Mouse (Mus musculus) layer of hippocampus, adult 9-10 months (tissue): ENCODE data around the gene Sh2d5.
A peak's percentile ranks its signal among the peaks of the same experiment; 100 is the strongest.

Source experiments
- DNase-seq: peaks from one replicate; pipeline ENCODE4 v3.0.0; 2022; ENCODE audit warnings: low spot score

Sh2d5 gene

DNA sequence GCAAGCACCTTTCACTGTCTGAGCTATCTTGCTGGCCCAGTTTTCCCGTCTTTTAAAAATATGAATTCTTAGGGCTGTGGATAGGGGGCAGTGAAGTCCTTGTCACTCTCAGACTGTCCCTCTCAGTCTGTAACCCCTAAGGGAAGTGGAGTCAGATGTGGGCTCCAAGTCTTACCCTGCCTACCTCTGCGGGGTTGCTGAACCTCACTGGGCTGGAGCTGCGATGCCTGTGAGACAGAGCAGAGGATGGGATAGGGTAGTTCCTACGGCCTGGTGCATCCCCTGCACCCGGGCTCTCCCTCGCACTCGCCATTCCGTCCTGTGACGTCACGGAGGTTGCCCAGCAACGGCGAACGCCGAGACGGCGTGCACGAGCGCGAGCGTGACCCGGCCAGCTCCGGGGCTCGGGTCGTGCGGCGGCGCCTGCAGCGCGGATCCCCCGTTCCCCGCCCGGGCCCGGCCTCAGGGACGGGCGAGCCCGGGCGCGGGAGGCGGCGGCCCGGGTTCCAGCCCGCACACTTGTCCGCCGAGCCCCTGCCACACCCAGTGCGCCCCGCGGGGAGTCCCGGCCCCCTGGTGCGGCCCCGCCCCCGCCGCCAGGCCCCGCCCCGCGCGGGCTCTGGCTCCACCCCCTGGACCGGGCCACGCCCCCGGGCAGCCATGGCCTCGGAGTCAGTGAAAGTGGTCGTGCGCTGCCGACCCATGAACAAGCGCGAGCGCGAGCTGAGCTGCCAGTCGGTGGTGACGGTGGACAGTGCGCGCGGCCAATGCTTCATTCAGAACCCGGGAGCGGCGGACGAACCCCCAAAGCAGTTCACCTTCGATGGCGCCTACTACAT lies 11.9 kb downstream of the Sh2d5 start:
- DNase-seq = peak; percentile 77

DNA sequence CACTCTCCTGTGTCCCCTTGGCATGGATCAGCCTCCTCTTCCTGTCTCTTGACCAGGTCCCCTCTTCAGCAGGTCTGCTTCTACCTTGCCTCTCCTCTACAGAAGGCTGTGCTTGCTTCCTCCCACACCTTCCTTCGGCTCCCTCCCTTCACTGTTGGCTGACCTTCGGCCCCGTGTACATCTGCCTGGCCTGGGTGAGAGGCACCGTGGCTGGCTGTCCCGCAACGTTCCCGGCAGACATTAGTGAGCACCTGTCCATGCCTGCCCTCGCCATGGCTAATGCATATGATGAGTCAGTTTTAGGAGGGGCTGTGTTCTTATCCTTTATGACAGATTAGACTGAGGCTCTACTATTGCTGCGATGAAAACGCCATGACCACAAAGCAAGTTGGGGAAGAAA lies 17.7 kb downstream of the Sh2d5 start:
- no peak for DNase-seq

DNA sequence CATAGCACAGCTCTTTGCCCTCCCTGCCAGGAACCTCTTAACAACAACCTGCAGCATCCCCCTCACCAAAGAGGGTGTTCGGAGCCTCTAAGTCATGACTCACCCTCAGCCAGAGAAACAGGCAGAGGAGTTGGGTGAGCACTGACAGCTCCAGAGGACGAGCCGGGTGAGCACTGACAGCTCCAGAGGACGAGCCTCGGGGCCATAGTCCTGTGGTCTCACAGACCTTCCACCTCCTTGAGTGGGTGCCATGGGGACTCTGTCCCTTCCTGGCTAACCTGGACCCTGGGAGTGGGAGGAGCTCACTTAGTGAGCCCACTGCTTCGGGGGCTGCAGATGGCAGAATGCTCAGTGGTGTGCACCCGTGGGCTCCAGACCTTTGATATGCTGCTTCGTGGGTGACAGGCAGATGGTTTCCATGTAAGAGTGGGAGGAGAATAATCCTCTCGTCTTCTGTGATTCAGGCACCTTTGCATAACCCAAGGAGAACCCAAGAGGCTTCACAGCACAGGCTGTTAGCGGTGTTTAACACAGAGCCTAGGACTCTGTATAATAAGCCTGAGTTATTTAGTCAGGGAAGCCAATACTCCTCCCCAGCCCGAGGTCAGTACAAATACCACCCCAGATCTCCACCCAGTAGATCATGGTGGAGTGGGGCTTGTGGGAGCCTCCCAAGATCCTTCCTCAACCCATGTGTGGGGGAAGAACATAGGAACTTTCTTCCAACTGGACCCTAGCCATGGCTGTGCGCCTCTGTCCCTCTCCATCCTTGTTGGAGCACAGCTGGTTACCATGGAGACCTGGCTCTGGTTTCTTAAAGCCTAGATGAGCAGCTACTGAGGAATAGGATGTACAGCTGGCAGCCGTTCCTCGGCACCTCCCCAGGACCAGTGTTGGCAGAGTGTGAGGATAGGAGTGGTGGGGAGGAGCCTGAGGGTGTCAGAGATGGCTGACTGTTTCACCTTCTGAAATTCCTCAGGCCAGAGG lies 22.1 kb downstream of the Sh2d5 start:
- DNase-seq = peak; percentile 38

DNA sequence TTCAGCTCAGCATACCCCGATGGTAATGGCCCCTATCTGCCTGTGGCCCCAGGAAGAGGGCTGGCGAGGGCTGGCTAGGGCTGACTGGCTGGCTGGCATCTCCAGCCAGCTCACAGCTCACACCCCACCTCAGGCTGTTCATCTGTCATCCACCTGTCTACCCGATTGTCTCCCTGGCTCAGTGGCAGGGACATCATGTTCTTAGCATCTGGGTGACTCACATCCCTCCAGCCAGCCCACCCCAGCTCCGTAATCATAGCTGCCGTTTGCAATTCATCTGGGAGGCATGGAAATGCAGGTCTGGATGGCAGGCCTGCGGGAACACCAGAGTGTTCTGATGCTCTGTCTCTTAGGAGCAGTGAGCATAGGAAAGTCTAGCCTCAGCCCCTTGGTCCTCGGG lies 28.1 kb downstream of the Sh2d5 start:
- DNase-seq = no peak

DNA sequence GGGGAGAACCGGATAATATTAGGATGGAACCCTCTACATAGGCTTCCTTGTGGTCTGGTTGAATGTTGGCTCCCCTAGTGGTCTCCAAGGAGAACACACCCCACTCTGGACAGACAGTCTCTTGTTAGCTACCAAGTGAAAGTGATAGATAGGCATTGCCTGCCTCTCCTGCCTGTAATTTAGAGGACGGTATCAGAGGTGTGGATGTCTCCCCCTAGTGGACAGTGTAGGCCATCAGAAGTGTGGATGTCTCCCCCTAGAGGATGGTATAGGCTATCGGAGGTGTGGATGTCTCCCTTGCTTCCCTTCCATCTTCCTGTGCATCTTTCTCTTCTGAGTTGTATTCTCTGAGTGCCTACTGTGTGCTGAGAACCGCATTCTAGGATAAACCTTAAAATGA lies 32.6 kb downstream of the Sh2d5 start:
- peak; percentile 48 for DNase-seq

DNA sequence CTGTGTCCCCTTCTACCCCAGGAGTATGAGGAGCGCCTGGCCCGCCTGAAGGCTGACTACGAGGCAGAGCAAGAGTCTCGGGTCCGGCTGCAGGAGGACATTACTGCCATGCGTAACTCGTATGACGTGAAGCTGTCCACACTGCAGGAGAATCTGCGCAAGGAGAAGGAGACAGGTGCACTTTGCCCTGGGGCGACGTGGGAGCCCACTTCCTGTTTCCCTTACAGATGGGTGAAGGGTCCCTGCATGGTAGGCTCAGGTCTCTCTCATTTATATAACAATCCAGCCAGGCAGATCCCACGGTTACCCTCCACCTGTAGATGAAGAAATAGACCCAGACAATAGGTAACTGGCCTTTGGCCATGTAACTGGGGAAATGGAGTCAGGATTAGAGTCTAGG lies 36.2 kb downstream of the Sh2d5 start:
- no peak for DNase-seq

DNA sequence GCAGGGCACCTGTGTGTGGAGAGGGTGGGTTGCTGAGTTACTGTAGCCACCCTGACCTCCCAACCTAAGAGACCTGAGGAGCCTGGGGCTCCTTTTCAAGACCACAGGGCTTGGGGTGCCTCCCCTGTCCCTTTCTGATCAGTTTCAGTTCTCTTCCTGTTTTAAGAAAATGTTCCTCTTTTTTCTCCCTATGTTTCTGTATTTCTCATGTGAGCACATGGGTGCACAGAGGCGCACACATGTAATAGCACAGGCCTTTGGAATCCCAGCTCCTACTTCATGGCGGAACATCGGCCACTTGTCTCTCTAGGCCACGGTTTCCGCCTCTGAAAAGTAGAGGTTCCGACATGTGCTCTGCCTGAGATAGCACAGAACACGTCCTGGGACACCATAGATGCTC lies 38.5 kb downstream of the Sh2d5 start:
- DNase-seq = no peak

DNA sequence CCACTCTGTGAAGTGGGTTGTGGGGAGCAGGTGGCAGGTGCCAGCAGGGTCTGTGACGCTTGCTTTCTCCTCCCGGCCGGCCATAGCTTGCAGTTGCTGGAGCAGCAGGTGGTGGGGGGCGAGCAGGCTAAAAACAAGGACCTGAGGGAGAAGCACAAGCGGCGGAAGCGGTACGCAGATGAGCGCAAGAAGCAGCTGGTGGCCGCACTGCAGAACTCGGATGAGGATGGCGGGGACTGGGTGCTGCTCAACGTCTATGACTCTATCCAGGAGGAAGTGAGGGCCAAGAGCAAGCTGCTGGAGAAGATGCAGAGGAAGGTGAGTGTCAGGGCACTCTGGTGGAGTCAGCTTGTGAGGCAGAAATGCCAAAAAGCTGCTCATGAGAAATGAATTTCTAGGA lies 41.8 kb downstream of the Sh2d5 start:
- no peak for DNase-seq

DNA sequence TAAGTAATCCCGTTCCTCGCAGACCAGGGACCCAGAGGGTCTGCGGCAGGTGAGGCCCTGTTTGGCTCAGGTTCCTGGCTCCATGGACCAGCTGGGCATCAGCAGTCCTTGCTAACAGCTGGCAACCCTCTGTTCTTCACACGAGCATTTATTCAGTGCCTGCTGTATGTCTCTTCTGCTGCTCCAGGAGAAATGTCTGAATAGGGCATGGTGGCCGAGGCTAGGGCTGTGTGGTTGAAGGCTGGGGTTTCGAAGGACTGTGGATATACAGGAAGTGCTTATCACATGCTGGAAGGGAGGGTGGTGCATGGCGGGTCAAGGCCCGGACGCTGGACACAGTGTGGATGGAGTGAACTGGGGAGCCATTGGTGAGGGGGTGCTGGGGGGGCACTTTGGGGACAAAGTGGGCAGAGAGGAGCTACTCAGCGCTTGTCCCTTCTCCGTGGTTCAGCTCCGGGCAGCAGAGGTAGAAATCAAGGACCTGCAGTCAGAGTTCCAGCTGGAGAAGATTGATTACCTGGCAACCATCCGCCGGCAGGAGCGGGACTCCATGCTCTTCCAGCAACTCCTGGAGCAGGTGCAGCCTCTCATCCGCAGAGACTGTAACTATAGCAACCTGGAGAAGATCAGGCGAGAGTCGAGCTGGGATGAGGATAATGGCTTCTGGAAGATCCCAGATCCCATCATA lies 43.2 kb downstream of the Sh2d5 start:
- DNase-seq = no peak

DNA sequence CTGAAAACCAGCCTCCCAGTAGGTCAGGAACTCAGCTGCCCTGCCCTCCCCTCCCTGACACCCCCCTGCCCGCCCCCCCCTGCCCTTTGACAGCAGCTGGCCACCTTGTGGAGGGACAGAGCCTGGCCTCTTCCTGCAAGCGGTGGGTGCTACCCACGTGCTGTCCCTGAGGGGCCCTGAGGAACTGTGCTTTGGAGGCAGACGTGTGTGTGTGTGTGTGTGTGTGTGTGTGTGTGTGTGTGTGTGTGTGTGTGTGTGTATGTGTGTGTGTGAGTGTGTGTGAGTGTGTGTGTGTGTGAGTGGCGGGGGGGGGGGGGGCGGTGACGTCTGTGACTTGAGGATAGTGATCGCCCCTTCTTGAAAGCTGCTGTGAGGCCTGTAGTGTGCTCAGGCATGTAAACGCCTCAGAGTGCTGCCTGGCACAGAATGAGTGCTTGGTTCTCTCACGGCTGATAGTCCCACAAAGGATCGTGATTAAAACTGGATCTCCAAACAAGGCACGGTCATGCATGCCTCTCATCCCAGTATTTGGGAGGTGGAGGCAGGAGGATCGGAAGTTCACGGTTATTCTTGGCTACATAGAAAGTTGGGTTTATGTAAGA lies 43.8 kb downstream of the Sh2d5 start:
- no peak for DNase-seq

DNA sequence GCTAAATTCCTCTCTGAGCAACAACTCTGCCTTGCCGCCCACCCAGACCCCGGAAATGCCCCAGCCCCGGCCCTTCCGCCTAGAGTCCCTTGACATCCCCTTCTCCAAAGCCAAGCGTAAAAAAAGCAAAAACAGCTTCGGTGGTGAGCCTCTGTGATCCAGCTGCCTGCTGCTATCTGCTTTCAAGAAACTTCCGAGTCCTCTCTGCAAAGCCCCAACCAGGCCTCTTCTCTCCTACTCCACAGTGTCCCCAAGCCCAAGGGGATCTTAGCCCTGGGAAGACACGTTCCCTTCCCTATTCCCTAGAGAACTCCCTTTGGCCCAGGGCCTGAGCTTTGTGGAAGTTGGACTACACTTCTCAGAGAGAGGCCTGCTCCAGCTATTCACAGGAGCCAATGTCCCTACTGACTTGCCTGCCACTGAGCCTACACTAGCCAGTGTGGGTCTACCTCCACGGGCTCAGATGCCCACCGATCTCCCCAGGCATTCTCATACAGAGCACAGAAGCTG lies 51.1 kb downstream of the Sh2d5 start:
- no peak for DNase-seq

DNA sequence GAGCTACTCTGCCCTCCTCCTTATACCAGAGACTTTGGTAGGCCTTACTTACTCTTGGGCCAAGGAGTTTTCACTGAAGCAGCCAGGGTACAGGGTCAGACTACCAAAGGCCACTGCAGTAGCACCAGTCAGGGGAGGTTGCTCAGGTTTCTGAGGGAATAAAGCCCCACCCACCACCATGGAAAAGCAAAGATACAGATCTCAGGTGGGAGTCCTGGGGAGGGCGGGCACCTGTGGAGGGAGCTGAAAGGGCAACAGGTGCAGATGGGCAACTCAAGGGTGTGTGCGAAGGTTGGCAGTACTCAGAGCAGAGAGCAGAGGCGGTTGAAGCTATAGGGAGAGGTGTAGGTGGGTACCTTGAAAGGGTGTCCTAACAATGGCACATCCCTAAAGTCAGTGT lies 52.8 kb downstream of the Sh2d5 start:
- no peak for DNase-seq

DNA sequence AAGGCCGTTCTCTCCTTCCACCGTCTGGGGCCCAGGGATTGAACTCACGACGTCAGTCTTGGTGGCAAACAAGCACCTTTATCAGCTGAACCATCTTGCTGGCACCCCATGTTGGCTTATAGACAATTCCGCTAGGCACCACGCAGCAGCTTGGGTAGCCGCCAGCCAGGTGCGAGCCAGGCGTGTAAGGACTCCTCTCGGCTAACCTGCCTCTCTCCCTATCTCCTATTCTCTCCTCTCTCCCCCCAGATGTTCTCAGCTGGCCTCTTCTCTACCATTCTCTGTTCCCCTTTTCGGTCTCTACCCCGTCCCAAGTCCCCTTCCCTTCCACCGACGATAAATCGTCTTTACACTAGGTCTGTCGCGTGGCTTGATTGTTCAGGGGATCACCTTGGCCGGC lies 53.5 kb downstream of the Sh2d5 start:
- no peak for DNase-seq

DNA sequence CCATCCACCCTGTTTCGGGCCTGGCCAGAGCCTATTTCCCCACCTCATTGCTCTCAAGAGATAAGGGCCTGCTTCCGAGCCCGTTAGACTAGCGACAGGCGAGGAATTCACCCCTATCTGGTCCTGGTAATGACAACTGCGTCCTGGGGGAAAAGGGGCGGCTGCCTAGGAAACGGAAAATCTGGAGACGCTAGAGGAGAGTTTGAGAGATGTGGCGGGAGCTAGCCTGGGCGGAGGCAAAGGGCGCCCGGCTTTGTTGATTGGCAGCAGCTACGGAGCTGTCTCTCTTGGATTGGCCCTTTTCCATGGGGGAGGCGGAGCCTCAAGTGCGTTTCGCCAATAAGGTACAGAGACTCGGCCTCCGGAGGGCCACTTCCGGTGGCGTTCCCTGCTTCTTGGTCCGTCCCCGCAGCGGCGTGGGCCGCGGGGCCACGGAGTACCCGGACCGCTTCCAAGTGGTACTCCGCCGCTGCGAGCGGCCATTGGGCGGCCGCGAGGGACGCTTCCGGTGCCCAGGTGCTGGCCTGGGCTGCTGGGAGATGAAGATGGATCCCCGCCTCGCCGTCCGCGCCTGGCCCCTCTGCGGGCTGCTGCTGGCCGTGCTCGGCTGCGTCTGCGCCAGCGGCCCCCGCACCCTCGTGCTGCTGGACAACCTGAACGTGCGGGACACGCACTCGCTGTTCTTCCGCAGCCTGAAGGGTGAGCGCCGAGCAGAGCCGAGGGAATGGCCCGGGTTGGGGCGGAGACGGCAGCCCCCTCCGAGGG lies 54.3 kb downstream of the Sh2d5 start, which contains the start of gene Ddost:
Gene Ddost (plus strand): TSS at position 391 of the 765 bp plus-strand sequence.
- DNase-seq = peak; percentile 96

DNA sequence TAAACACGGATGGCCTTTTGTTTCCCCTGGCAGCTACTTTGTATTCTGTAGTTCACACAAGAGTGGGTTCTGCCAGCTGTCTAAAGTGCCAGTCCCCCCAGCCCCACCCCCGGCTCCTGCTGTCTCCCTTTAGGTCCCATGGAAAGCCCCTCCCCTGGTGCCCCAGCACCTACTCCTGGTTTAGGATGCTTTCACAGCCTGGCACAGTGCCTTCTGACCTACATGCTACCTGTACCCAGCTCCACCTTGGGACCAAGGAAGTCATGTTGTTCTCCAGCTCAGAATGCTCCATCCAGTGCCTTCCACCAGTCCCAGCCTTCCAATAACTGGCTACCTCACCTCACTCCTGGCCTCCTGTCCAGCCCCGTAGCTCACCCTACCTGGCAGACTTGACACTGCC lies 56.8 kb downstream of the Sh2d5 start:
- DNase-seq = no peak

DNA sequence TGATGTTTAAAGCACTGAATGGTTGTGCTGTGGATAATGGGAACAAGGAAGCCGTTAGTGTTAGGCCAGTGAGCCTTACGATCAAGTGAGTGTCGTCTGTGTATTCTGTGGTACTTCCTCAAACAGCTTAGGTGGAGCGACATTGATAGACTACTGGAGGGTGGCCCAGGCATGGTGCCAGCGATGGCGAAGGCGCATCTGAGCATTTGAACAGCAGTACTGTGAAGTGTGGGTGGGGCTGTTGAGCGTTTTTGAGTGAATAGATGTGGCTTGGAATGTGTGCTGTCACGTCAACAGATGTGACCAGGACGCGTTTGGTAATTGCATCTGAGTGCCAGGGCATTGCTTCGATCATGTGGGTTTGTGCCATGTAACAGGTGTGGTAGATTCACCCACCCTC lies 57.5 kb downstream of the Sh2d5 start:
- DNase-seq = no peak

DNA sequence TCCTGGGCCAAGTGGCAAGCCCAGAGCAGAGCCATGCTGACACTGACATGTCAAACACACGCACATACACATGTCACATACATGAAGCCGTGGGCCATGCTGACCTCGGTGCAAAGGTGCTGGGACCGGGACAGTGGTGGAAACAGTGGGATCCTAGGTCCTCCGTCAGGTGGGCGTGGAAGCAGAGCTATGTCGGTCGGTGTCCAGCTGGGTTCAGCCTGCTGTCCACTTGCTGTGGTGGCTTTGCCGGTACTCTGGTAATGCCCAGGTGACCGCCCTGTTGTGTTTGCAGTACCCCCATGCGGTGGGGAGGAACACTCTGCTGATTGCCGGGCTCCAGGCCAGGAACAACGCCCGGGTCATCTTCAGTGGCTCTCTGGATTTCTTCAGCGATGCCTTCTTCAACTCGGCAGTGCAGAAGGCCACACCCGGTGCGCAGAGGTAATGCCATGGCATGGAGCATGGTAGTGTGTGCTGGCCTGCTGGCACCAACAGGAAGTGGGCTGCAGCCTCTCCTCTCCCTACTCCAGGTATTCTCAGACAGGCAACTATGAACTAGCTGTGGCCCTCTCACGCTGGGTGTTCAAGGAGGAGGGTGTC lies 60.2 kb downstream of the Sh2d5 start:
- no peak for DNase-seq
